Mouse (Mus musculus) stomach, embryonic 16.5 days (tissue): Measurements from ENCODE around the gene Zfp69. TPM values are rescaled to one million over a fixed set of nuclear protein-coding genes. Genes with fewer than 3 reads are reported as not detected.

Experiments used
- ATAC-seq: fragments of 200-750 bp; cut with Nextera tagmentation; 2 replicates; pipeline ENCODE4 v1.8.0; 2017; ENCODE audit warnings: moderate number of reproducible peaks, moderate TSS enrichment; ENCODE audit not compliant: insufficient read depth, low FRiP score
- H3K27ac ChIP-seq: fragments of 300-500 bp; sonication (generic); 2 replicates; pipeline ENCODE4 v1.5.1; 2014; ENCODE audit warnings: low read length
- H3K27me3 ChIP-seq: fragments of 300-500 bp; sonication (generic); 2 replicates; pipeline ENCODE4 v1.6.1; 2014; ENCODE audit warnings: low read length, control low read depth, mixed read lengths; ENCODE audit not compliant: control insufficient read depth, insufficient read depth
- H3K36me3 ChIP-seq: fragments of 300-500 bp; sonication (generic); 2 replicates; pipeline ENCODE4 v1.6.1; 2014; ENCODE audit warnings: low read length; ENCODE audit not compliant: control insufficient read depth, insufficient read depth
- H3K4me1 ChIP-seq: fragments of 300-500 bp; sonication (generic); 2 replicates; pipeline ENCODE4 v1.6.1; 2014; ENCODE audit warnings: low read length, control low read depth, mixed read lengths; ENCODE audit not compliant: control insufficient read depth, insufficient read depth
- H3K4me2 ChIP-seq: fragments of 300-500 bp; sonication (generic); 2 replicates; pipeline ENCODE4 v1.6.1; 2014; ENCODE audit warnings: low read depth, low read length, mixed read lengths
- H3K4me3 ChIP-seq: fragments of 300-500 bp; sonication (generic); replicated peaks from 2 replicates; pipeline ENCODE4 v1.5.1; 2014; ENCODE audit warnings: mild to moderate bottlenecking, low read length
- H3K9ac ChIP-seq: fragments of 300-500 bp; sonication (generic); 2 replicates; pipeline ENCODE4 v1.6.1; 2014; ENCODE audit warnings: low read length
- H3K9me3 ChIP-seq: fragments of 300-500 bp; sonication (generic); replicated peaks from 2 replicates; pipeline ENCODE4 v1.6.1; 2016; ENCODE audit warnings: low read length, control low read depth; ENCODE audit not compliant: control insufficient read depth
- WGBS: fragments of 180-500 bp; shearing (Covaris S2); extraction: QIAGEN DNeasy Blood & Tissue Kit; methylation state at CpG from one replicate; pipeline ENCODE4 v1.1.7; 2014; 5-methylcytosine and 5-hydroxymethylcytosine counted together
- polyA plus RNA-seq: library from polyadenylated mRNA; unstranded; fragments of >200 nt; fragmentation: Nextera tagmentation; extraction: Ambion mirVana; gene quantifications from 2 replicates; pipeline ENCODE4 v1.2.1, GENCODE M21; 2015

Zfp69 gene
- polyA plus RNA-seq, 1 experiment from 2014 or later, result 4.6 TPM

DNA sequence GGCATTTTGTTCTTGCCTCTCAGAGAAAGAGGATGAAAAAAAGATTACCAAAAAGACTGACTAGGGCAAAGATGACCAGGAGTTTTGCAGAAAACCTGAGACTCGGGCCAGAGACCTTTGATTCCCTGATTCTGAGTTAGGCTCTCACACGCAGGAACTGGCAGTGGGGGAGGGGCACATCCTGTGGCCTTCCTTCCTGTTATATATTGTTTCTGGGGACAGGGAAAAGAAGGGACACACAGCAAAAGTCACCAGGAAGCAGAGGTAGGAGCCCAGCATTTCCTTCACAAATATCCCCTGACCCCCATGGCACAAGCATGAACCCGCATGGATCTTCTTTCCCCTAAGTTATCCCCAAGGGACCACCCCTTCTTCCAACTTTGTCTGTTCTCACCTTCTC lies 2.6 kb downstream of the Zfp69 start:
- Histone ChIP-seq H3K36me3 (no peaks in the 10 kb centered on the region), H3K27ac (peak overlapping the region; percentile 46; the same call in 1 of the 2 replicates), H3K27me3 (no peaks in the 10 kb centered on the region), H3K4me2 (no peak overlapping the region), H3K4me3 (no peak overlapping the region), H3K9ac (no peak overlapping the region), H3K4me1 (peaks cover 8% of the 10 kb centered on the region), H3K9me3 (no peaks in the 10 kb centered on the region)
- no peak for ATAC-seq
- WGBS, result 69% methylated on average over 3 of the region's 3 CpGs

DNA sequence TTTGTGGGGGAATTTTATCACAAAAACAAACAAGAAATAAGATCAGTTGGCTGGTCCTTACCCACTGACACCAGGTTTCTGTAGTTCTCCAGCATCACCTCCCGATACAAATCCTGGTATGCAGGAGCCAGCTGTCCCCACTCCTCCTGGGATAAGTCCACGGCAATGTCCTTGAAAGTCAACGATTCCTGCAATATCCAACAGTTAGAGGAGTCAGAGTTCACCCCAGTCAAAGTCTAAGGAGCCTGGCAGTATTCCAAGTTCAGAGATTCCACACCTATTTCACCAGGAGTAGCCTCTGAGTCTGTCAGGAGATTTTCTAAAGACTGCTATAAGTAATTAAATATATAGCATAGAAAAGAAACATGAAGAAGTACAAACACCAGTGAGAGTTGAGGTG lies 16.5 kb downstream of the Zfp69 start:
- H3K9me3 ChIP-seq, result 0 out of 2 replicates have a peak, but pooled peaks cover 4% of the 10 kb centered on the region
- no peaks in the 10 kb centered on the region for H3K4me1 ChIP-seq
- no peaks in the 10 kb centered on the region for H3K27me3 ChIP-seq
- H3K4me2 ChIP-seq, result no peak overlapping the region
- H3K9ac ChIP-seq, result no peak overlapping the region
- H3K4me3 ChIP-seq, result no peak overlapping the region
- H3K27ac ChIP-seq, result no peak overlapping the region
- ATAC-seq, result no peak
- no peaks in the 10 kb centered on the region for H3K36me3 ChIP-seq
- 62% methylated on average over 3 of the region's 3 CpGs for WGBS

DNA sequence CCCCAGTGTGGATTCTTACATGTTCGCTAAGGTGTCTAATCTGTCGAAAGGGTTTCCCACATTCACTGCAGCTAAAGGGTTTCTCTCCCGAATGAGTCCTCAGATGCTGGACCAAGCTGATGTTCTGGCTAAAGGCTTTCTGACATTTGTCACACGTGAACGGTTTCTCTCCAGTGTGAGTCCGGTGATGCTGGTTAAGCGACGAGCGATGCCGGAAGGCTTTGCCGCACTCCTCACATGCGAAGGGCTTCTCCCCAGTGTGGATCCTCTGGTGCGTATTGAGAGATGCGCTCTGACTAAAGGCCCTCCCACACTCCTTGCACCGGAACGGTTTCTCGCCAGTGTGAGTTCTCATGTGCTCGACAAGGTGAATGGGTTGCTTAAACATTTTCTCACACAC lies 20.8 kb downstream of the Zfp69 start:
- Histone ChIP-seq H3K36me3 (no peaks in the 10 kb centered on the region), H3K27me3 (no peaks in the 10 kb centered on the region), H3K4me3 (no peak overlapping the region), H3K9ac (no peak overlapping the region), H3K9me3 (0 out of 2 replicates have a peak, but pooled peaks cover 4% of the 10 kb centered on the region), H3K27ac (no peak overlapping the region), H3K4me1 (no peaks in the 10 kb centered on the region), H3K4me2 (no peak overlapping the region)
- ATAC-seq, result no peak
- 95% methylated on average over 18 of the region's 18 CpGs for WGBS

GRCm38 (mm10) chr4:120928686-120929085 lies 22.8 kb downstream of the Zfp69 start:
- Histone ChIP-seq H3K9ac (no peak overlapping the region), H3K9me3 (0 out of 2 replicates have a peak, but pooled peaks cover 4% of the 10 kb centered on the region), H3K27ac (no peak overlapping the region), H3K36me3 (no peaks in the 10 kb centered on the region), H3K4me1 (no peaks in the 10 kb centered on the region), H3K4me3 (no peak overlapping the region), H3K27me3 (no peaks in the 10 kb centered on the region), H3K4me2 (no peak overlapping the region)
- no peak for ATAC-seq
- WGBS, result 81% methylated on average over 3 of the region's 3 CpGs

GRCm38 (mm10) chr4:120925386-120925785 lies 26.1 kb downstream of the Zfp69 start:
- Histone ChIP-seq H3K27me3 (no peaks in the 10 kb centered on the region), H3K4me3 (peak overlapping the region; percentile 85), H3K4me2 (peak overlapping the region; percentile 55), H3K27ac (peak overlapping the region; percentile 86), H3K9ac (peak overlapping the region; percentile 90), H3K4me1 (no peaks in the 10 kb centered on the region), H3K36me3 (peaks cover 20% of the 10 kb centered on the region), H3K9me3 (peaks cover 9% of the 10 kb centered on the region; the same call in 1 of the 2 replicates)
- 15% methylated on average over 3 of the region's 3 CpGs for WGBS
- peak; percentile 59; the same call in 1 of the 2 replicates for ATAC-seq

GRCm38 (mm10) chr4:120924554-120925299 lies 26.8 kb downstream of the Zfp69 start, which contains the start of gene Exo5:
Exo5 (minus strand) TSS chr4:120925017.
- Histone ChIP-seq H3K4me3 (peak within 1 kb of the TSS; percentile 85), H3K9me3 (peaks cover 9% of the 10 kb centered on the region; the same call in 1 of the 2 replicates), H3K4me1 (no peaks in the 10 kb centered on the region), H3K27ac (peak within 1 kb of the TSS; percentile 86), H3K36me3 (peaks cover 20% of the 10 kb centered on the region), H3K27me3 (no peaks in the 10 kb centered on the region), H3K9ac (peak within 1 kb of the TSS; percentile 90), H3K4me2 (peak within 1 kb of the TSS; percentile 55)
- under 1% methylated on average over 33 of the region's 33 CpGs for WGBS
- ATAC-seq, result peak; percentile 98

DNA sequence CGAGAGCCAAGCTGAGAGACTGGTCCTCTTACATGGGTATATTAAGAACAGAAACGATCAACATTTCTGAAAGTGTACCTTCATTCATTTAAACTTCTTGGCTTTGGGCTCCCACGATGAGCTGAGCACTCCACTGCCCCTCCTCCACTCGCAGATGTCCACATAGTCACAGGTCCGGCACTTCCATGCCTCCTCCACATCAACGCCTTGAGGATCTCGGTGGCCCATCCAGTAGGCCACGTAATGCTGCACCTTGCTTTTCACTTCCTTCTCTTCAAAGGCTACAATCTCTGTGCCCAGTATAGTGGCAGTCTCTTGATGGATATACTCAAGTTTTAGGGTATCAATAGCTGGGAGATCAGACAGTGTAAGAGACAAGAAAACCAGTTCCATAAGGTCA lies 30.0 kb downstream of the Zfp69 start:
- H3K9me3 ChIP-seq, result peaks cover 9% of the 10 kb centered on the region; the same call in 1 of the 2 replicates
- 92% methylated on average over 8 of the region's 8 CpGs for WGBS
- H3K27ac ChIP-seq, result no peak overlapping the region
- H3K4me3 ChIP-seq, result no peak overlapping the region
- H3K27me3 ChIP-seq, result no peaks in the 10 kb centered on the region
- no peaks in the 10 kb centered on the region for H3K4me1 ChIP-seq
- no peak for ATAC-seq
- H3K9ac ChIP-seq, result no peak overlapping the region
- no peak overlapping the region for H3K4me2 ChIP-seq
- peaks cover 20% of the 10 kb centered on the region for H3K36me3 ChIP-seq

DNA sequence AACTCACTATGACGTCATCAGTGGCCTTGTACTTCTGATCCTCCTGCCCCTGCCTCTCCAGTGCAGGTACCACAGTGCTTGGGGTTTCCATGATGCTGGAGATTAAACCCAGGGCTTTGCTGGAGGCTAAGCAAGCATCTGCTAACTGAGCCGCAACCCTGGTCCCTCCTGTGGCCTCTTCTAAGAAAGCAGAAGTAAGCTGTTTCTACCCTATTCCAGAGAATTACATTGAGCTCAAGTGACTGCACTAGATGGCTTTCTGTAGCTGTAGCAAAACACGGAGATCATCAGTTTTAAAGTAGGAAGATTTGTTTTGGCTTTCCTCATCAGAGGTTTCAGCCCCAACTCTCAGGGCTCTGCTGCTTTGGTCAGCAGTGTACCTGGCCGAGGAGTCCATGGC lies 37.0 kb downstream of the Zfp69 start:
- WGBS, result 71% methylated on average over 4 of the region's 4 CpGs
- H3K4me3 ChIP-seq, result no peak overlapping the region

GRCm38 (mm10) chr4:120913861-120914260 lies 37.6 kb downstream of the Zfp69 start:
- Histone ChIP-seq H3K9me3 (no peaks in the 10 kb centered on the region), H3K27me3 (no peaks in the 10 kb centered on the region), H3K9ac (no peak overlapping the region), H3K27ac (no peak overlapping the region), H3K36me3 (no peaks in the 10 kb centered on the region), H3K4me1 (no peaks in the 10 kb centered on the region), H3K4me3 (no peak overlapping the region), H3K4me2 (no peak overlapping the region)
- no peak for ATAC-seq
- 61% methylated on average over 1 of the region's 1 CpGs for WGBS

More for the DNA sequence above, 37.0 kb downstream of the Zfp69 start:
- no peaks in the 10 kb centered on the region for H3K27me3 ChIP-seq
- no peak overlapping the region for H3K27ac ChIP-seq
- no peak overlapping the region for H3K4me2 ChIP-seq
- no peak for ATAC-seq
- H3K4me1 ChIP-seq, result no peaks in the 10 kb centered on the region
- H3K36me3 ChIP-seq, result no peaks in the 10 kb centered on the region
- H3K9ac ChIP-seq, result no peak overlapping the region
- no peaks in the 10 kb centered on the region for H3K9me3 ChIP-seq
